In the genomic region with DNA sequence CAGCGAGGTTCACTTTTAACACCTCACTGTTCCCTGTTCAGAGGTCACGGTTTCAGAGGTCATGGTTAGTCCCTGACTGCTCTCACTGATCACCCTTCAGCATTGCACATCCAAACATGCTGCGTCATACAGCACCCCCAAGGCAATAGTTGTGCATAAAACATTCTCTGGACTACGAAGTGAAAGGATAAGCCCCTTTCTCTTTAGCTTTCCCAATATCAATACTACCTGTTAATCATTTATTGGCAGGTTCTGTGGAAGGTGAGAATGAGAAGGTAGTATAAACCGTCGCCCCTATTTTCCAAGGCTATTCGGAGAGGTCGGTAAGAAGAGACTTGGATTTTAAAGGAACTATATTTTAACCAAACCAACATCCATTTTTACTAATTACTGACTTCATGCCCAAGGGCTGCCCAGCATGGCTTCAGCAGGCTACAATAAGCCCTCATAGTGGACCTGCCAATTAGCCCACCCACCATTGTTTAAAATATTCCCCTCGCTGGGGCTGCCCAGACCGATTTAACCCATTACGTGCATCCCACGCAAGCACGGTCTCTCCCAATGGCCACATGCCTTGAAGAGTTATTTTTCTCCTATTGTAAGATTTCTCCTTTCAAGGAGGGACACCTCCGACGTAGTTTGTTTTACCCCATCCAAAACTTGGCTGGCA, we compare ENCODE assay signal across 8 mouse cellular contexts. TPM values are rescaled to one million over a fixed set of nuclear protein-coding genes. Genes with fewer than 3 reads are reported as not detected.
DNase-seq lines count a peak whose midpoint lies in the region; ATAC-seq lines count a peak whose summit lies in the region.

No protein-coding gene starts in this region.

- peak overlapping the region; percentile 65 for H3K9ac ChIP-seq in forebrain, embryonic 14.5 days (ENCODE audit: low read length)
- peak overlapping the region; percentile 54 for H3K9ac ChIP-seq in midbrain, embryonic 14.5 days (replicated peaks; ENCODE audit: low read length)

- no peak overlapping the region; the same call in 1 of the 2 replicates for H3K27ac ChIP-seq in forebrain, embryonic 14.5 days (ENCODE audit: low read depth, low read length)
- H3K27ac ChIP-seq in midbrain, embryonic 14.5 days (replicated peaks; ENCODE audit: low read depth, low read length) = no peak overlapping the region

- H3K4me3 ChIP-seq in forebrain, embryonic 14.5 days (ENCODE audit: low read depth, low read length) = peak overlapping the region; percentile 69
- peak overlapping the region; percentile 57 for H3K4me3 ChIP-seq in midbrain, embryonic 14.5 days (replicated peaks; ENCODE audit: low read depth, low read length)

- H3K27me3 ChIP-seq in forebrain, embryonic 14.5 days (replicated peaks; ENCODE audit: control insufficient read depth, insufficient read depth, low read length) = no peaks in the 10 kb centered on the region
- H3K27me3 ChIP-seq in midbrain, embryonic 14.5 days (ENCODE audit: control insufficient read depth, insufficient read depth, low read length) = no peaks in the 10 kb centered on the region

- no peaks in the 10 kb centered on the region for H3K4me1 ChIP-seq in forebrain, embryonic 14.5 days (ENCODE audit: control insufficient read depth, insufficient read depth, low read length)
- H3K4me1 ChIP-seq in midbrain, embryonic 14.5 days (ENCODE audit: control insufficient read depth, insufficient read depth, low read length) = no peaks in the 10 kb centered on the region

- peak overlapping the region; percentile 75 for H3K4me2 ChIP-seq in forebrain, embryonic 14.5 days (ENCODE audit: low read length)
- peak overlapping the region; percentile 63 for H3K4me2 ChIP-seq in midbrain, embryonic 14.5 days (ENCODE audit: low read length)

- H3K9me3 ChIP-seq in forebrain, embryonic 14.5 days (replicated peaks; ENCODE audit: control insufficient read depth, low read length) = no peaks in the 10 kb centered on the region
- H3K9me3 ChIP-seq in midbrain, embryonic 14.5 days (ENCODE audit: control insufficient read depth, low read length) = no peaks in the 10 kb centered on the region

- 3% methylated on average over 15 of the region's 15 CpGs for WGBS in forebrain, embryonic 14.5 days
- WGBS in midbrain, embryonic 14.5 days = 10% methylated on average over 15 of the region's 15 CpGs

- peak; percentile 13 for DNase-seq in kidney, adult 18-20 months
- DNase-seq in kidney, postnatal 4 days = no peak
- peak; percentile 57 for DNase-seq in adrenal gland, postnatal 36 days
- DNase-seq in forebrain, embryonic 14.5 days (ENCODE audit: low spot score) = peak; percentile 49
- DNase-seq in kidney, postnatal 14 days = peak; percentile 14
- DNase-seq in midbrain, embryonic 14.5 days = peak; percentile 46
- no peak for DNase-seq in right cerebral cortex, postnatal 25 days
- no peak for DNase-seq in layer of hippocampus, adult 18-20 months (ENCODE audit: low spot score in 2 of 2)

- peak; percentile 85 for ATAC-seq in forebrain, embryonic 14.5 days
- peak; percentile 75 for ATAC-seq in midbrain, embryonic 14.5 days (ENCODE audit: low FRiP score, low TSS enrichment)

- H3K36me3 ChIP-seq in forebrain, embryonic 14.5 days (ENCODE audit: control insufficient read depth, insufficient read depth, low read length) = no peaks in the 10 kb centered on the region
- H3K36me3 ChIP-seq in midbrain, embryonic 14.5 days (ENCODE audit: control insufficient read depth, insufficient read depth, low read length) = no peaks in the 10 kb centered on the region

RNA-seq across cellular contexts. Expression of a gene that starts 0.6 kb away (rescaled TPM):
- total RNA-seq in adrenal gland, postnatal 36 days (2021) = 10 to 100 TPM; 48.9 to 70.0 TPM
- polyA plus RNA-seq in forebrain, embryonic 14.5 days (2014; fragmentation: Nextera tagmentation; extraction: Ambion mirVana) = 2.1 and 2.2 TPM in 2 replicates
- polyA plus RNA-seq in midbrain, embryonic 14.5 days (2014; fragmentation: Nextera tagmentation; extraction: Ambion mirVana) = 3.4 and 3.8 TPM in 2 replicates
- total RNA-seq in layer of hippocampus, adult 18-20 months (2021) = 10 to 100 TPM; 10.7 to 13.7 TPM

RNA-seq across cellular contexts. Expression of a gene that starts 21.4 kb away (rescaled TPM):
- total RNA-seq in adrenal gland, postnatal 36 days (2021) = 1 to 10 TPM in 1 of 2 experiments, not detected in 1; 2.2 TPM
- polyA plus RNA-seq in forebrain, embryonic 14.5 days (2014; fragmentation: Nextera tagmentation; extraction: Ambion mirVana) = 8.3 and 12.6 TPM in 2 replicates
- 5.0 and 9.6 TPM in 2 replicates for polyA plus RNA-seq in midbrain, embryonic 14.5 days (2014; fragmentation: Nextera tagmentation; extraction: Ambion mirVana)
- 1 to 10 TPM; 2.0 to 2.8 TPM for total RNA-seq in layer of hippocampus, adult 18-20 months (2021)

Comparison
In these comparisons a context has a peak if more than half of its experiments do, and no peak if none do; other contexts are left out.
1. DNase-seq: peak in kidney, adult 18-20 months (single experiment), adrenal gland, postnatal 36 days (2 of 2), forebrain, embryonic 14.5 days (single experiment), kidney, postnatal 14 days (single experiment) and midbrain, embryonic 14.5 days (single experiment); none in kidney, postnatal 4 days (0 of 2), right cerebral cortex, postnatal 25 days (single experiment) and layer of hippocampus, adult 18-20 months (0 of 2).